Mouse (Mus musculus) thymus, postnatal 0 days (tissue): ENCODE results near the gene Spock1. TPM values are rescaled to one million over a fixed set of nuclear protein-coding genes. Genes with fewer than 3 reads are reported as not detected.

Source experiments
- DNase-seq: peaks from one replicate; pipeline ENCODE4 v3.0.0-alpha.2; 2015; ENCODE audit warnings: low spot score
- polyA plus RNA-seq: library from polyadenylated mRNA; unstranded; fragments of >200 nt; fragmentation: Nextera tagmentation; extraction: Ambion mirVana; gene quantifications from 2 replicates; pipeline ENCODE4 v1.2.1, GENCODE M21; 2015

The Spock1 gene
- polyA plus RNA-seq, 1 experiment from 2014 or later, result 1.3 TPM

- DNase-seq, result no peak
Observed at GRCm38 (mm10) chr13:57806816-57807215, 101.3 kb downstream of the Spock1 start.

DNA sequence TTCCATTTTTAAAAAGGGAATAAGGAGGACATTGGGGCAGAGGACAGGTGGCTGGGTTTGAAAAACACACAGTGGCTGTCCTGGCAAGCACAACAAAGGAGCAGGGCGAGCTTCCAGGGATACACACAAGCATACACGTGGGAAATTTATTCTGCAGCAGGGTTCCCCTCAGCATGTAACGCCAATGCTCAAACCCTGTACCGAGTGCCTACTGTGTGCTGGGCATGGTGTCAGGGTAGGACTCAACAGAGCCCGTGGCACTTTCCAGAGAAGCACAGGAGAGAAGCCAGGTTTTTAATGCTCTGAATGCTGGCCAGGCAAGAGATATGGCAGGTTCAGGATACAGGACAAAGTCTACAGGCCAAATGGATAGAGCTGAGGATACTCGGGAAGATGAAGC is 101.8 kb downstream of the Spock1 start:
- DNase-seq, result no peak

- no peak for DNase-seq
Observed at GRCm38 (mm10) chr13:57798633-57799032, 109.5 kb downstream of the Spock1 start.

DNA sequence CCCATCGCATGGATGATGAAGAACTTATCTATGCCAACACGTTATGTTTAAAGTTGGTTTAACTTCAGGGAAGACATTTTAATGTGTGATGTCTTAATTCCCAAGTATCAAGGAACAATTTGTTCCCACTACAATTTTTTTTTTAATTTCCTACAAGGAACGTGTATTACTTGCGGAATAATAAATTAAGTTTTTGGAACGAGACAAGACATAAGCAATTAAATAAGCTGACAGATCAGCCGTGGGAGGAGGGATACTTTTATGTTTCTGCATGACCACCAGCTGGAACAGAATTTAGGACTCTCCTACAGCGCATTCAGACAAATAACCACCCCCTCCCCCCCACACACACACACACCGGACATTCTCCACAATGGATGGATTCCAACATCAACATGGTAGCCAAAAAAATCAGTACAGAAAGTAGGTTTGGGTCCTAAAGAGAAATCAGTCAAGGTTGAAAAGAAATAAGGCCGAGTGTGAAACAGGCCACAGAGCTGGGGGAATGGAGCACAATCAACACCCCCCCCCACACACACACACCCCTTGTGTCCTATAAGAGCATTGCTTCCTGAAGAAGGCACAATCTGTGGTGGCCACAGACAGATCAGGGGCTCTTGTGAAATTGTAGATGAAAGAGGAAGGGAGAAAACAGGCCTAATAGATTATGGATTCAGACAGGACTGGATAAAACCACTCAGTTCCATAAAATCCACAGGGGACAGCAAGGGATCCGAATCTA is 111.0 kb downstream of the Spock1 start:
- no peak for DNase-seq

DNA sequence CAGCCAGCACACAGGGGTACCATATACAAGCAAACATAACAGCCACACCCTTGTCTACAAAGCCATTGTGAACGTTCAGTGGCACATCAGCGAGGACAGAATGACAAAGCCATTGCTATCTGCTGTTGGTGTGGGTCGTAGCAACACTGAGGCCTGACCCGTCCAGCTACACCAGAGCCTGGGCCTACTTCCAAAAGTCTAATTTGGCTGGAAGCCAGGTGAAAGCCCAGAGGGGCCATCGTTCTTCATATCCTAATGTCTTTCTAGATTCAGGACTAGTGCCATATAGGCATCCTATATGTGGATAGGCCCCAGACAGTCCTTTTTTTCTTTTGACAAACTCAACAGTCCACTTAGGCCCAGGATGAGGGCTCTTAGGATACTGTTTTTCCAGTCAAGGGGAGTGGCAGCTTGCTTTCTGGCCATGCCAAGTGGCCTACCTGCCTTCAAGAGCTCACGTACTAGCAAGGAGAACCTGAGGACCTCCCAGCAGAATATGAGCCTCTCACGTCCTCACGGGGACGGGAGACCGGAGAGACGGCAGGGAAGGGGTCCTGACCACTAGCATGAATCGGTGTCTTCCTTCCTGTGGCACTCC is 114.4 kb downstream of the Spock1 start:
- no peak for DNase-seq

GRCm38 (mm10) chr13:57789796-57790195 is 118.3 kb downstream of the Spock1 start:
- DNase-seq, result no peak

DNA sequence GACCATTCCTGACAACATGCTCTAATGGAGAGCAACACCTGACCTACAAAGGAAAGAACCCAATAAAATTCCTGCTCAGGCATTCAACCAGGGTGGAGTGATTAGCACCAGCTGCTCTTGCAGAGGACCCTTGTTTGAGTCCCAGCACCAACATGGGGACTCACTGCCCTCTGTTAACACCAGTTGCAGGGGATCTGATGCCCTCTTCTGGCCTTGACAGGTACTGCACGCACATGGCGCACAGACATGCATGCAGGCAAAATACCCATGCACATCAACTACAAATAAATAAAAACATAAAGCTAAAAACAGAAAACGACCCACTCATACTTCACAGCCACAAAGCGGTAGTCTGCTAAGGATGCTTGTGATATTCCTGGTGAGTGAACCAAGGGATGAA is 119.8 kb downstream of the Spock1 start:
- no peak for DNase-seq

DNA sequence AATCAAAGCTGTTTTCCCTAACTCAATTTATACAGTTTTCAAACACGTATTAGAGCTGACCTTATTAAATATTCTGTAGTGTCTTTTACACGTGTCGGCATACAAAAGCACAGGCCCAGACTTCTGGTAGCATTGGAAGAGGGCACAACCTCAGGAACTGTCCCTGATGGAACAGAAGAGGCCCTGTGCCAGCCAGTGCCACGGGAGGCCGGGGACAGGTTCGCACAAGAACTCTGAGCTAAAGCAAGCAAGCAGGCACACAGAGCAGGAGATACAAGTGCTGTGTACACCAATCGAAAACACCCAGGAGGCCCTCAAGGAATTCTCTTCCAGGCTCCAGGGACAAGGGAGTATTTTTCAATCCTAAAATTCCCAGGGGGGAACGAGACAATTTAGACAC is 121.9 kb downstream of the Spock1 start:
- DNase-seq, result no peak

DNA sequence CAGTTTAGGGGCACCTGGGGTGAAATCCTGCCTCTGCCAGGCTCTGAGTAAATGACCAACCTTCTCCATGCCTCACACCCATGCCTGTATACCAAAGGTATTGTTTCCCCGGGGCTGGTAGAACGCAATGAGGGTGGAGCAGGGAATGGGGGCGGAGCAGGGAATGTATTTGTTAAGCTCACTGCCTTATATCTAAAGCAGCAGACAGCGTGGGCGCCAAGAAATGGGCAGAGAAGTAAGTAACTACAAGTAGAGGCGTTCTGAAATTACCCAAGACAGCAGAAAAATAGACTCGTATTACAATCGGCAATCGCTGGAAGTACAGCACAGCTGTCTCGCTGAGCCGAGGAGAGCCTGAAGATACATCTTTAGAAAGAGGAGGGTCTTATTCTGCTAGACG is 125.2 kb downstream of the Spock1 start:
- DNase-seq, result no peak

- no peak for DNase-seq
Observed at GRCm38 (mm10) chr13:57782107-57782561, 126.0 kb downstream of the Spock1 start.

DNA sequence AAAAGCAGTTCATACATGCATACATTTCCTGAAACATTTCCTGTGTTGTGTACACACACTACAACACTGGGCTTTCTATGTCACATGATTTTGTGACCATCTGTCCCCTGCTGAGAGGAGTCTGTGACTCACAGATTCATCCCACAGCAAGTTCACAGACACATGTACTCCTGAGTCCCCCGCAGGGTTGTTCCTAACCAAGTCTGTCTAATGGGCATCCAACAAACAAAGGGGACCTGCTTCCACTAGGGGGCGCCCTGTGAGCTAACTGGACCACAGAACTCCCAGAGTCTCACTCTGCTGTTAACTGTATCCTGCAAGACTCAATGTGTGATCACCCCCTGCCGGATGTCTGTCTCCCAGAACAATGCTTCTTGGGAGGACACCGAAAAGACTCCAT is 129.0 kb downstream of the Spock1 start:
- no peak for DNase-seq

DNA sequence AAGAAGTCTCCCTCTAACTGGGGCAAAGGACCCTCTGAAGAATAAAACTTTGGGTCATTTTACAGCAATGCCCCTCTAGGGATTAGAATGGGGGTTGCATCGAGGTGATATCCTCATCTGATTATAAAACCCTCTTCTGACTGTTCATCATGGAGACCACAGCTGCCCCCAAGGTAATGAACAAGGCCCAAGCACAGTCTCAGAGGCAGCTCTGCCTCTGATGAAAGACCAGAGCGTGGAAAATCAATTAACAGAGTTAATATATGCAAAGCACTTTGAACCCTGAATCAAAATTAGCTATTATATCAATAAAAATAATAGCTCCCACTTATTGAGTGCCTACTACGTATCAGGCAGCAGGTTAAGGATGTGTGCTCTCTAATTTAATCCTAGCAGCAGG is 129.6 kb downstream of the Spock1 start:
- DNase-seq, result no peak

GRCm38 (mm10) chr13:57771998-57772397 is 136.1 kb downstream of the Spock1 start:
- DNase-seq, result no peak

GRCm38 (mm10) chr13:57766721-57767120 is 141.4 kb downstream of the Spock1 start:
- no peak for DNase-seq

DNA sequence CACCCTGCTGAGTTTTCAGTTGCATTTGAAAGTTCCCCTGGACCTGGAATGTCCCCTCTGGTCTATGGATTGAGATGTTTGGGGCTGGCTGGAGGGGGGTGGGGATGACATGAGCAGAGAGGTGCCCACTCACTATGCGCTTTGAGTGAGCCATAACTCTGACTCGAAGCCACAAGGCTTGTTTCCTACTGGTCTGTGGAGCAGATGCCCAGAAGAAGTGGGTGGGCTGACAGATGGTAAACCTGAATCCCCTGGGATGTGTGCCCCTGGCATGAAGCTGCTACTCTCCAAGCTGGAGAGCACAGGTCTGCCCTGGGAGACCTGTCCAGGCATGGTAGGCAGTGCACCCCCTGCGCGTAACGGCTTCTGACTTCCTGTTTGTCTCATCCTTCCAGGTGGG is 147.0 kb downstream of the Spock1 start:
- no peak for DNase-seq

DNA sequence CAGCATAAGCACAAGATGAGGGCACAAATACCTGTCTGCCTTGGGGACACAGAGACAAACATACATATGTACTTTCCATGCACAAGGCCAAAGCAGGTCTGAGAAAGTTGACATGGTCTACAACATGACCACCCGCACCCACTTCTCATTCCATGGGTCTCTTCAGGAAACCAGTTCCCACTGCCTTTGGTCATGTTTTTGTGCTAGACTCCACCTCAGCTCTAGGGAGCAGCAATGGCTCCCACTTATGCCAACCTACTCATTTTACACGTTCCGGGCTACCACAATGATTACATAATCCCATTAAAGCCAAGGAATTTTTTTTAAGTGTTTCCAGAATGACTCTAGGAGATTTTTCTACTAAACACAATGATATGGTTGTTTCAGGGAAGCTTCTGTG is 147.5 kb downstream of the Spock1 start:
- DNase-seq, result no peak

DNA sequence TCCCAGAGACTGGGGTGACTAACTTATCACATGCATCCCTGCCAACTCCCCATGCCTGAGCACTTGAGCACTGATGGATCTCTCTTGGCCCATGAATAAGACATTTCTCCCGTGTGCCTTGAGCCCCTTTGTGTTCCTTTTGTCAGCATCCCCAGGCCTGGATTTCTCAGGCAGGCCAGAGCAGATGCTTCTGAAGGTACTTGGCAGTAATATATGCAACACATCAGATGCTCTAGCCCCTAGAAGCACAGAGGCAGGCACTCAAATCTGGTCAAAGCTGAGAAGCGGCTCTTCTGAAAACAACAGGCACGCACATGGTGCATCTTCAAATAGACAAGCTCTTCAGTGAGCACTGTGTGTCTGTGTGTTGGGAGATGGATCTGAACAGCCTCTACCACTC is 151.8 kb downstream of the Spock1 start:
- DNase-seq, result no peak

DNA sequence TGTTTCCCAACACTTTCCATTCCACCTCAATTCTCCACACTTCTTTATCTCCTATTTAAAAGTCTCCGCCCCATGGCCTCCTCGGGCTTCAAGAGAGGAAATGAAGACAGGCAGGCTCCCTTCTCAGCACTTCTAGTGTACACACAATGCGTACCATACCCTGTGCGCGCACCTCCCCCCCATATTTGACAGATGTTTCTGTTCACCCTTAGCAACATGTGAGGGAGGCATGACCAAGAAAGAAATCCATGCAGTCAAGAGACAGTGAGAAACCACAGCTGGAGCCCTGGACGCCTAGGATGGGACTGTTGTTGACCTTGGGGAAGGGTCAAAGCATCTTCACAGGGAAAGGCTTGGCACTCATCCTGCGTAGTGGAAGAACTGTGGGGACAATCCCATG is 157.3 kb downstream of the Spock1 start:
- no peak for DNase-seq

GRCm38 (mm10) chr13:57744667-57745066 is 163.5 kb downstream of the Spock1 start:
- DNase-seq, result no peak

GRCm38 (mm10) chr13:57741186-57741585 is 166.9 kb downstream of the Spock1 start:
- DNase-seq, result no peak

- DNase-seq, result no peak
Observed at GRCm38 (mm10) chr13:57740473-57740872, 167.7 kb downstream of the Spock1 start.

GRCm38 (mm10) chr13:57736060-57736459 is 172.1 kb downstream of the Spock1 start:
- DNase-seq, result no peak

GRCm38 (mm10) chr13:57734549-57734948 is 173.6 kb downstream of the Spock1 start:
- DNase-seq, result no peak
